Mouse (Mus musculus) ES-Bruce4 (cell line): ENCODE data around the gene Gpx3.

Experiments
- CTCF ChIP-seq: IDR thresholded peaks from one replicate; pipeline ENCODE4 v1.8.1; 2011; ENCODE audit warnings: low read depth, low read length
- EP300 ChIP-seq: IDR thresholded peaks from 2 replicates; pipeline ENCODE4 v1.6.1; 2011; ENCODE audit warnings: low read depth, low read length; ENCODE audit not compliant: insufficient read depth
- POLR2A ChIP-seq: IDR thresholded peaks from one replicate; pipeline ENCODE4 v1.8.1; 2011; ENCODE audit warnings: low read length; ENCODE audit not compliant: insufficient read depth

GRCm38 (mm10) chr11:54924145-54924544 lies 21.9 kb downstream of the Gpx3 start:
- TF ChIP-seq CTCF (no peak), EP300 (no peak), POLR2A (no peak)
